Mouse (Mus musculus) NIH3T3 (cell line): ENCODE results near the gene Rnf138rt1.
A peak's percentile ranks its signal among the peaks of the same experiment; 100 is the strongest.

Experiments used
- DNase-seq: peaks from one replicate; pipeline ENCODE4 v3.0.0-alpha.2; 2012; ENCODE audit warnings: low read depth

Rnf138rt1 gene

DNA sequence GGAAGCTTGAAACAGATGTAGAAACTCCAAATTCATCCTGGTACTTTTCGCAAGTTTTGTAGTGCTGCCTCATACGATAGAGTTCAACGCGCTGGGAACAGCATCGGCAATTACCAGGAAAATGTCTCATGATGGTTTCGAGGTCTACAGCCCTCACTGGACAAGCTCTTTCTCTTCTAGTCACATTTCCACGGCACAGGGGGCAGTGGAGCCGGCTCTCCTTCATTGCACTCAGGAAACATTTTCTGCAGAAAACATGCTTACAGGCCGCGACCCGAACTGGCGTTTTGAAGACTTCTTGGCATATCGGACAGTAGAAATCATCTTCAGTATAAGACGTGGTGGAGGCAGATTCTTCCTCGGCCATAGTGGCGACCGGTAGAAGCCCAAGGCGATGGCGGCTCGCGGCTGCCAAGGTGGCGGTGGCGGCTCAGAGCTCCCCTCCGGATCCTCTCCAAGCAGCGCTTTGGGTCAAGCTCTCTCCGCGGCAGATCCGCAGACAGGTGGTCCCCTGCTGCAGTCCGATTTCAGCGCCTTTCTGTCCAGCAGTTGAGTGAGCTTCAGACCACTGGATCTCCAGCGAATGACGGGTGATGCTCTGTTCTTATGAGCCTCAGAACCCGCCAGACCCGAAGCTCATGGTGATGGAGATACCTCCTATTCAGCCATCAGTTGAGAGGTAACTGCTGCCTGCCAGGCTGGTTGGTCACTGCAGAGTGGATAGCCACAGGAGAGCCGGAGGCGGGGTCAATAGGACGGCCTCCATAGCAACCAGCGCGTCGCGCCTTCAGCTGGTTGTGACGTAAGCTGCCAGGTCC lies at the start of gene Rnf138rt1:
Rnf138rt1 (minus strand) TSS at position 713 of the 818 bp plus-strand sequence.
- DNase-seq: no peak

- no peak for DNase-seq
Observed at GRCm38 (mm10) chrX:163807270-163807669, 46.1 kb upstream of the Rnf138rt1 start.

- no peak for DNase-seq
Observed at GRCm38 (mm10) chrX:163766290-163766689, 5.2 kb upstream of the Rnf138rt1 start.

GRCm38 (mm10) chrX:163761435-163761828 lies 303 bp upstream of the Rnf138rt1 start:
- no peak for DNase-seq

DNA sequence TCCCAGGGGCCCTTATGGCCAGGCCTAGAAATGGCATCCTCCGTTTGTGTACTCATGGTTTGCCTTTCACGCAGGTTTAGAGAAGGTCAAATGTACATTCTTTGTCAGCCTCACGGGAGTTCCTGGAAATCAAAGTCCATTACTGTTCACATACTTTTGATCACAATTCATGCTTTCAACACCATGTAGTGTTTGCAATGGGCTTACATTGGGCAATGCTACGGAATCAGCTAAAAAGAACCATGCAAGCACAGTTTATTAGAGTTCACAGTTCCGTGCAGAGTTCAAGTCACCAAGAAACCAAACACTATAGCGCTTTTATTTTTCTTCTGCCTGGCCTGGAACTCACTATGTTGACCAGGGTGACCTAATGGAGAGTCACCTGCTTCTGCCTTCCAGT lies 15.1 kb downstream of the Rnf138rt1 start:
- peak; percentile 4 for DNase-seq

GRCm38 (mm10) chrX:163743896-163744295 lies 17.2 kb downstream of the Rnf138rt1 start:
- no peak for DNase-seq

DNA sequence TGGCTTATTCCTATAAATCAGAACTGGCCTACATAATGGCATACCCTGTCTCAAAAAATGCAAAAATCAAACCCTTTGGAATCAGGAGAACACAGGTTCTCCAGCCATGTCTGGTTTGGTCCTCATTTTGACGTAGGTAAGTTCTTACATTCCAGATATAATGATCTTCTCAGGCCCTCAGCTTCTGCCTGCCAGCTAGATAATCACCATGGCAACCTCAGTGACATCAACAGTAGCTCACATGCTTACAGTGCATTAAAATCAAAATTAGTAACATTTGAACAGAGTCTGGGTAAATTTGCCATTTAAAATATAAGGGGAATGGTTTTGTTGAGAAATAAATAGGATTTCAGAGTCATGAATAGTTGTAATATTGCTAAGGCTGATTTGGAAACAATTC lies 22.2 kb downstream of the Rnf138rt1 start:
- no peak for DNase-seq

- no peak for DNase-seq
Observed at GRCm38 (mm10) chrX:163734145-163734544, 27.0 kb downstream of the Rnf138rt1 start.

DNA sequence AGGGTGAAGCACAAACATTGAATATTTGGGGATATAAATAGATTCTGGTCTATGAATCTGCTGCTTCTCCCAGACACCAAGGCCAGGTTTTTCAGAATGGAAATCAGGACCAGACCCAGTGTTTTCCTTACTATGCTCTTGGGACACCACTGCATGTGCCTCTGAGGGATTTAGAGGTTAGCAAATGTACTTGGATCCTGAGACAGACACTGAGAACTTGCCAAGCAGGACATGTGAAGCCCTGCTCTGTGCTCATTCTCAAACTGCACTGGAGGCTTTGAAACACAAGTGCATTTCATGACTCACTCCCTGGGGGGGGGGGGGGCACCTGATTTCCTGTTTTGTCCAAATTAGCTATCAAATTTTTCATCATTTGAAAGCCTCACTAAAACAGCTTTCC lies 37.5 kb downstream of the Rnf138rt1 start:
- DNase-seq: peak; percentile 72

GRCm38 (mm10) chrX:163722785-163723577 lies 38.1 kb downstream of the Rnf138rt1 start:
- no peak for DNase-seq

DNA sequence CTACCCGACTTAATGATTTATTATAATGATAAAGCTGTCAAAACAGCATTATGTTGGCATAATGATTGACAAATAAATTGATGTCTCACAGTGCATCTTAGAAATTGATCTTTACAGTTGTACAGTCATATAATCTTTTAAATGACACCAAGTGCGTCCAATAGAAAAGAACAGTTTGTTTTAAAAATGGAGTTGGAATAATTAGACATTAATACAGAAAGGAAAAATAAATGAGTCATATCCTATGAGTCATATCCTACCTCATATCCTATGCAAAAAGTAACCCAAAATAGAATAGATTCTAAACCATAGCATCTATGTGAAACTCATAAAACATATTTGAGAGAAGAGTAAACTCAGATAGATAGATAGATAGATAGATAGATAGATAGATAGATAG lies 40.5 kb downstream of the Rnf138rt1 start:
- no peak for DNase-seq
